Mouse (Mus musculus) ES-E14 (cell line): ENCODE results near the gene Gm30191. TPM values are rescaled to one million over a fixed set of nuclear protein-coding genes. Genes with fewer than 3 reads are reported as not detected.

ENCODE experiments used
- DNase-seq: peaks from one replicate; pipeline ENCODE4 v3.0.0-alpha.2; 2013; ENCODE audit warnings: low read depth, low spot score
- H3K27ac ChIP-seq: 2 replicates; pipeline ENCODE4 v1.5.1; 2012; ENCODE audit warnings: low read depth, mild to moderate bottlenecking, low read length, moderate library complexity, mixed read lengths; ENCODE audit not compliant: poor library complexity, insufficient read depth, severe bottlenecking
- H3K36me3 ChIP-seq: 2 replicates; pipeline ENCODE4 v1.6.1; 2012; ENCODE audit warnings: mild to moderate bottlenecking, low read length, moderate library complexity, mixed read lengths; ENCODE audit not compliant: control insufficient read depth, poor library complexity, insufficient read depth, severe bottlenecking
- H3K4me1 ChIP-seq, 2 experiments: fragments of 150-350 bp in 1 of 2; sonication (generic) in 1 of 2; 2 replicates each; pipeline ENCODE4 v1.6.1; 2012; ENCODE audit warnings: low read length in 2 of 2, mild to moderate bottlenecking in 1 of 2, mixed read lengths in 1 of 2; ENCODE audit not compliant: control insufficient read depth in 2 of 2, insufficient read depth in 2 of 2, poor library complexity in 1 of 2
- H3K4me3 ChIP-seq, 2 experiments: fragments of 150-350 bp in 1 of 2; sonication (generic) in 1 of 2; 2 replicates each; pipeline ENCODE4 v1.5.1; 2012; ENCODE audit warnings: low read length in 2 of 2, low read depth in 1 of 2, mild to moderate bottlenecking in 1 of 2, mixed read lengths in 1 of 2; ENCODE audit not compliant: insufficient read depth in 1 of 2, poor library complexity in 1 of 2, severe bottlenecking in 1 of 2
- H3K9ac ChIP-seq: 2 replicates; pipeline ENCODE4 v1.6.1; 2012; ENCODE audit warnings: low read depth, mild to moderate bottlenecking, low read length, mixed read lengths; ENCODE audit not compliant: poor library complexity, insufficient read depth, severe bottlenecking
- H3K9me3 ChIP-seq: fragments of 150-350 bp; sonication (generic); 2 replicates; pipeline ENCODE4 v1.6.1; 2012; ENCODE audit warnings: low read depth, mild to moderate bottlenecking, low read length; ENCODE audit not compliant: control insufficient read depth, insufficient read depth
- CHD2 ChIP-seq: IDR thresholded peaks from 2 replicates; pipeline ENCODE4 v1.6.1; 2014; ENCODE audit warnings: mild to moderate bottlenecking, low read depth, low read length, inconsistent platforms
- HCFC1 ChIP-seq: IDR thresholded peaks from 2 replicates; pipeline ENCODE4 v1.6.1; 2012; ENCODE audit warnings: low read length, inconsistent platforms, borderline replicate concordance; ENCODE audit not compliant: insufficient read depth
- MAFK ChIP-seq: IDR thresholded peaks from 2 replicates; pipeline ENCODE4 v1.6.1; 2014; ENCODE audit warnings: mild to moderate bottlenecking, low read depth, low read length, inconsistent platforms; ENCODE audit not compliant: insufficient read depth
- ZC3H11A ChIP-seq: IDR thresholded peaks from 2 replicates; pipeline ENCODE4 v1.6.1; 2012; ENCODE audit warnings: low read depth, mild to moderate bottlenecking, inconsistent platforms, low read length, borderline replicate concordance
- ZNF384 ChIP-seq: IDR thresholded peaks from 2 replicates; pipeline ENCODE4 v1.6.1; 2012; ENCODE audit warnings: low read depth, low read length, inconsistent platforms
- in situ Hi-C, 2 experiments: fragments of 600-800 bp; cut with MboI; formaldehyde crosslinking; loops; one replicate each; pipeline ENCODE4 v1.15.1; 2025; ENCODE audit warnings: low sequenced_read_pairs in 2 of 2, inconsistent platforms in 1 of 2; ENCODE audit not compliant: unreplicated experiment in 2 of 2
- total RNA-seq: library from RNA; depleted of rRNA; stranded (reverse); fragments of 300-350 nt; gene quantifications from 2 replicates; pipeline ENCODE4 v1.2.3, GENCODE M21; 2012

Gm30191 gene
- total RNA-seq, 1 experiment = not detected

- Histone ChIP-seq H3K4me3 (no peak overlapping the region), H3K36me3 (no peaks in the 10 kb centered on the region), H3K9ac (no peak overlapping the region), H3K27ac (no peak overlapping the region), H3K9me3 (no peaks in the 10 kb centered on the region), H3K4me1 (peaks cover 0 to 15% of the 10 kb centered on the region in 2 experiments; a peak in 1 of 4 replicates)
- TF ChIP-seq MAFK (no peak), HCFC1 (no peak), ZNF384 (no peak), ZC3H11A (no peak), CHD2 (no peak)
- no peak for DNase-seq
- in situ Hi-C loops = no loop called here
These were observed 40.2 kb upstream of the Gm30191 start for GRCm38 (mm10) chr4:134206488-134207053.

GRCm38 (mm10) chr4:134222793-134223600 is 23.7 kb upstream of the Gm30191 start:
- Histone ChIP-seq H3K9me3 (no peaks in the 10 kb centered on the region), H3K27ac (no peak overlapping the region), H3K9ac (no peak overlapping the region), H3K4me1 (no peaks in the 10 kb centered on the region), H3K4me3 (no peak overlapping the region), H3K36me3 (no peaks in the 10 kb centered on the region)
- DNase-seq = no peak
- in situ Hi-C loops = no loop called here
- TF ChIP-seq ZNF384 (no peak), MAFK (no peak), HCFC1 (no peak), CHD2 (no peak)

GRCm38 (mm10) chr4:134227194-134227593 is 19.5 kb upstream of the Gm30191 start, which contains the start of gene Catsper4:
Gene Catsper4, minus strand, starts transcription at chr4:134227383.
- DNase-seq = no peak
- Histone ChIP-seq H3K9ac (no peak within 1 kb of the TSS), H3K9me3 (no peaks in the 10 kb centered on the region), H3K4me1 (peaks cover 0 to 3% of the 10 kb centered on the region in 2 experiments; a peak in 1 of 4 replicates), H3K27ac (no peak within 1 kb of the TSS), H3K36me3 (no peaks in the 10 kb centered on the region), H3K4me3 (no peak within 1 kb of the TSS)
- TF ChIP-seq ZC3H11A (no peak), CHD2 (no peak), MAFK (no peak), HCFC1 (no peak)
- in situ Hi-C loops = no loop called here

DNA sequence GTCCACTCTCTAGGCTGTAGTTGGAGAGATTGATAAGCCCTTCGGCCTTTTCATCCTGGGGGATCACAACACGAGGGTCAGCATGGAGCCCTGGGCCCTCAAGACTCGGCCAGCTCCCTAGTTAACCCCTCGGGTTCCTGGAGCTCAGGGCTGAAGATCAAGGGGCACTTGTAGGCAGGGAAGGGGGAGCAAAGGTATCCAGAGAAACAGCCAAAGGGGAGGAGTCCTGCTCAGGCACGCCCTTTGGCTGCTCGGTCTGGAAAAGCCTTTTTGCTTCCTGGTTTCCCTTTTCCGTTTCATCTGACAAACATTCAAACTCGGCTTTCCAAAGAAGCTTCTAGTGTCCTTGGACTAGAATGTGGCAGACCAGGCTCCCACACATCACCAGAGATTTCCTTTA is 16.3 kb upstream of the Gm30191 start:
- H3K27ac ChIP-seq = no peak overlapping the region
- H3K9ac ChIP-seq = no peak overlapping the region
- in situ Hi-C loops = no loop called here
- TF ChIP-seq HCFC1 = no peak
- TF ChIP-seq CHD2 = no peak
- TF ChIP-seq ZC3H11A = no peak
- no peak for TF ChIP-seq MAFK
- TF ChIP-seq ZNF384 = no peak
- no peaks in the 10 kb centered on the region for H3K36me3 ChIP-seq
- no peaks in the 10 kb centered on the region for H3K9me3 ChIP-seq
- DNase-seq = no peak
- peaks cover 0 to 3% of the 10 kb centered on the region in 2 experiments; a peak in 1 of 4 replicates for H3K4me1 ChIP-seq
- H3K4me3 ChIP-seq = no peak overlapping the region
